Mouse (Mus musculus): Measurements from ENCODE around the gene Olfr572.
A peak's percentile ranks its signal among the peaks of the same experiment; 100 is the strongest.

Gene Olfr572

GRCm38 (mm10) chr7:102924109-102924508 is at the start of gene Olfr572:
Gene Olfr572 (plus strand): TSS chr7:102924409.
- DNase-seq (ENCODE audit: low read depth, low spot score), result no peak

- DNase-seq (ENCODE audit: low read depth, low spot score), result no peak
Measured at GRCm38 (mm10) chr7:102876822-102877221, 47.4 kb upstream of the Olfr572 start, which contains the start of gene Olfr568. Gene Olfr568 (plus strand): TSS chr7:102877122.

- DNase-seq (ENCODE audit: low read depth, low spot score), result no peak
Measured at GRCm38 (mm10) chr7:102890782-102891181, 33.4 kb upstream of the Olfr572 start, which contains the start of gene Olfr569. Gene Olfr569 (minus strand): TSS chr7:102890882.

DNA sequence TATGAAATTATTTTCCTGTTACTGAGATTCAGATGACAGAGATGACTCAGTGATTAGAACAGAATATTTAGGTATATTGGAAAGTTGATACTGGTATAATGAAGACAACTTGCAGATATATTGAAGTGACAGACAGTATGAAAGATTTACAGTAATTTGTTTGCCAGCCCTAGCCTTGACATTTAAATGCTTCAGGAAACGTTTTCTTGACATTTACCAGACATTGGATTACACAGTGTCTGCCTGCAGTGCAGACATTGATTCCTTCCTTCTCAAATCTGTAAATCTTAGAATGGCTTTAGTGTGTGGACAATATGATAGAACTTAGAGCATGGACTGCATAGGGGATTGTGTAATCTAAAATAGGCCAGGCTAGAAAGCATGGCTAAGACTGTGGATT is 8.9 kb upstream of the Olfr572 start:
- no peak for DNase-seq (ENCODE audit: low read depth, low spot score)

DNA sequence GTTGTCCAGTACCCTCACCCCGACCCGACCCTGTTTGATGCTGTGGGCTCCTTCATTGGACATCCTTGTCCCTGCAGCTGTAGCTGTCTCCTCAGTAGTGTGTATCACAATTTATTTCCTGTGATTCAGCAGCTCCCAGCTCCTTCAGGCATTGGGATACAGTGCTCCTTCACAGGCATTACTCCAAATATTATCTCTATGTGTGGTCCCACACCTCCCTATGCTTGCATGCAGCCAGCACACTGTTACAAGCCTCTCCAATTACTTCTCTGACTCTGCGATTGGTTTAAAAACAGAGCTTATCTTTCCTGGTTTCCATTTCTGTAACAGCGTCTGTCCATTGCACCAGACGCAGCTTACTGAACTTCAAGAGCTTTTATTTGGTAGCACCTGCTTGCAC is 7.8 kb upstream of the Olfr572 start:
- no peak for DNase-seq (ENCODE audit: low read depth, low spot score)

- DNase-seq (ENCODE audit: low read depth, low spot score), result no peak
Measured at GRCm38 (mm10) chr7:102917032-102917875, 7.0 kb upstream of the Olfr572 start, which contains the start of gene Olfr571. Gene Olfr571 (minus strand): TSS chr7:102917536.

- peak; percentile 22 for DNase-seq (ENCODE audit: low read depth, low spot score)
Measured at GRCm38 (mm10) chr7:102919632-102920031, 4.6 kb upstream of the Olfr572 start.

DNA sequence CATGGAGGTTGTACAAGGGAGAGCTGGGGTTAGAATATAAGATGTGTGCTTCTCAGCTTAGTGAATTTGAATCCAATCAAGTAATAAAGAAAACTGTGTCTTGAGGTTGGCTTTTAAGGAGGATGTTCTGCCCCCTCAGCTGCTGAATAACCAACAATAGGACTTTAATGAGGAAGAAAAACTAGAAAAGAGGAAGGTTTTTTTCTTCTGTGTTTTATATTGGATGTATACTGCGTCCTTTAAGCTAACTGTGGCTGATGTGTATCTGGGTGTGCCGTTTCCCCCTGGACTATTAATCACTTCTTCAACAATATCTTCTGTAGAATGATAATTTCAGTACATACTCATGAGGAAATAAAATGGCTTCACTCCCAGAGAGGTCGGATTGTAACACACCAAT is 2.9 kb downstream of the Olfr572 start:
- no peak for DNase-seq (ENCODE audit: low read depth, low spot score)

DNA sequence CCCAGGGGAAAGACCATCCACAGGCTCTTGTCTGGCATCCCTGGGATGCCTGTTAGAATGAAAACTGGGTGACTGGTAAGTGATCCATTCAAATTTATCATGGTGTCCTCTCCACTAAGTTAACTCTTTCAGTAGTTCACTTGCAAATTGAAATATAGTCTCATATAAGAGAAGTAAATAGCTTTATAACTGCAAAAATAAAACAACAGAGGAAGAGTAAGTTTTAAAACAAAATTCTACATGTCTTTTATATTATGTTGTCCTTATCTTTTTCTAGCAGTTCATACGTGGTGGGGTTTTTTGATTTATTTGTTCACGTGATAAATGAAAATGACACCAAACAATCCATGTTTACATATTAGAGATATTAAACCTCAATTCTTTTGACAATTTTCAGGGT is 18.3 kb downstream of the Olfr572 start, which contains the start of gene Olfr573-ps1:
Gene Olfr573-ps1, minus strand, starts transcription at position 101 of the 400 bp plus-strand sequence.
- DNase-seq (ENCODE audit: low read depth, low spot score), result no peak

GRCm38 (mm10) chr7:102943417-102943816 is 19.2 kb downstream of the Olfr572 start:
- DNase-seq (ENCODE audit: low read depth, low spot score), result no peak

GRCm38 (mm10) chr7:102948167-102948566 is 24.0 kb downstream of the Olfr572 start, which contains the start of gene Olfr574:
Gene Olfr574 (plus strand): TSS chr7:102948467.
- no peak for DNase-seq (ENCODE audit: low read depth, low spot score)

DNA sequence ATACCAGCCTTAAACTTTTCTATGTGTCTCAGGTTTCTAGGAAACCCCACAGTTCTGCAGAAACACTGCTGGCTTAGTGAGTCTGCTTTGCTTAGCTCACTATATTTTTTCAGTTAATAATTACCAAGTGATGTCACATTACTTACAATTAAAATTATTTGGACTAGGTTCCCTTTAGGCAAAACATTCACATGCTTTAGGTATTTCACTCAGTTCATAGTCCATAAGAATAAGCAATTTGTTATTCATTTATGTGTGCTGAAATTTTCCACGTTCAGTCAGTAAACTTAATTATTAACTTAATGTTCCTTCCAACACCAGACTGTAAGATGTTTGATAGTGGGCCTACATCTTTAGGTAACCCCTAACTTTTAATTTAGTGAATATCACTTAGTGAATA is 26.5 kb downstream of the Olfr572 start:
- no peak for DNase-seq (ENCODE audit: low read depth, low spot score)

GRCm38 (mm10) chr7:102958137-102958536 is 33.9 kb downstream of the Olfr572 start:
- no peak for DNase-seq (ENCODE audit: low read depth, low spot score)

DNA sequence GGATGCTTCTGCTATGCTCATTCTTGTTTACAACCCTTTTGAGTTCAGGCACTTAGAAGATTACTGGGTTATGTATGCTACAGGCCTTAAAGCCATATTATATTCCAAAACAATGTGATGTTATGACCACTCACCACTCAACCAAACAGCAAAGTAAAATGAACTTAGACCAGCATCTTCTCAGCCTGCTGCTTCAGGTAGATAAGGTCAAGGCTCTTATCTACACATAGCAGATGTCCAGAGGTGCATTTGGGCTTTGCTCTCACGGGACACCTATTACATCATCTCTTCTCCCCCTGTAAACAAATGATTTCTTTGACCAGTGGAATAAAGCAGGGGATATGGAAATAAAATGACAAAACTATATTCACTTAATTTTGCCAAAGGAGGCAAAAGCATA is 34.4 kb downstream of the Olfr572 start, which contains the start of gene Olfr575:
Gene Olfr575, minus strand, starts transcription at position 183 of the 400 bp plus-strand sequence.
- DNase-seq (ENCODE audit: low read depth, low spot score), result no peak

GRCm38 (mm10) chr7:102962360-102962759 is 38.2 kb downstream of the Olfr572 start, which contains the start of gene Olfr576:
Gene Olfr576 (plus strand): TSS chr7:102962660.
- no peak for DNase-seq (ENCODE audit: low read depth, low spot score)

DNA sequence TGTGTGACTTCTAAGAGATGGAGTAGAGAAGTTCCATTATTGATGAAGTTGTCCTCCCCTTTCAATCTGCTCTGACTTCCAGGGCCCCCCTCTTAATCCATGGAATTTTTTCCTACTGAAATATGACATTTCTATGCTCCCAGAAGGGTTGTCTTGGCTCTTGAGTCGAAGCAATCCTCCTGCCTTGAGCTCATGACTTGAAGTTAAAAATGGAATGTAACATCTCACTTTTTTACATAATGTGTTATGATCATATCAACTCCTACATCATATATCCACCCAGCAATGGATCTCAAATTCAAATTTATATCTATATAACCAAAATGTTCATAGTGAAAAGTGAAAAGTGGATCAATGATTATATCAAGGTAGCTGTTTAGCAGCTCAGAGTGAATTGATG is 50.2 kb downstream of the Olfr572 start:
- peak; percentile 33 for DNase-seq (ENCODE audit: low read depth, low spot score)

- DNase-seq (ENCODE audit: low read depth, low spot score), result peak; percentile 12
Measured at GRCm38 (mm10) chr7:102975843-102976242, 51.6 kb downstream of the Olfr572 start, which contains the start of gene Olfr577. Gene Olfr577 (minus strand): TSS chr7:102975943.
